Mouse (Mus musculus): ENCODE measurements at regions not wholly inside any gene's neighbourhood (a gene's known extent, or its start where the extent isn't known, plus 50 kb on each side); places are given as distances from the start of the nearest gene placed in this dataset.

GRCm38 (mm10) chr13:54286616-54287015, 84.5 kb upstream of the Cplx2 start:
- no peak for TF ChIP-seq CTCF (IDR thresholded peaks at IDR 0.05; ENCODE audit: extremely low read depth, insufficient read length, insufficient replicate concordance, low read depth, low read length)
- TF ChIP-seq POLR2A (IDR thresholded peaks at IDR 0.05; ENCODE audit: low read depth, low read length): no peak
